Mouse (Mus musculus) thymus, postnatal 25 days (tissue): ENCODE measurements at regions not wholly inside any gene's neighbourhood (a gene's known extent, or its start where the extent isn't known, plus 50 kb on each side); places are given as distances from the start of the nearest gene placed in this dataset.

ENCODE experiments used
- DNase-seq: peaks from one replicate; pipeline ENCODE4 v3.0.0; 2022

GRCm38 (mm10) chr14:61665815-61666214, 58.6 kb downstream of the Kcnrg start:
- DNase-seq, result no peak

DNA sequence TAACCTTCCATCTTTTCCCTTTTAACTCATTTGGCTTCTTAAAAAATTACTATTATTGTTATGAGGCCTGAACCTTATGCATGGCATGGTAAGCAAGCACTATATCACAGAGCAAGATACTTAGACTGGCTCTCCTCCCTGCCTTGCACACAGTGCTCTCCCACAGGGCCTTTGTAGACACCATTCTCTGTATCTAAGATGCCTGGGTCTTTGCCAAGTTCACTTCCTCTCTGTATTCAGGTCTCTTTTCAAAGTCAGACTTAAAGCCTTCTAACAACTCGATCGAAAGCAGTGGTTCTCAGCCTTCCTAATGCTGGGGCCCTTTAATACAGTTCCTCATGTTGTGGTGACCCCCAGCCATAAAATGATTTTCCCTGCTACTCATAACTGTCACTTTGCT, 65.9 kb downstream of the Kcnrg start:
- peak; percentile 16 for DNase-seq

DNA sequence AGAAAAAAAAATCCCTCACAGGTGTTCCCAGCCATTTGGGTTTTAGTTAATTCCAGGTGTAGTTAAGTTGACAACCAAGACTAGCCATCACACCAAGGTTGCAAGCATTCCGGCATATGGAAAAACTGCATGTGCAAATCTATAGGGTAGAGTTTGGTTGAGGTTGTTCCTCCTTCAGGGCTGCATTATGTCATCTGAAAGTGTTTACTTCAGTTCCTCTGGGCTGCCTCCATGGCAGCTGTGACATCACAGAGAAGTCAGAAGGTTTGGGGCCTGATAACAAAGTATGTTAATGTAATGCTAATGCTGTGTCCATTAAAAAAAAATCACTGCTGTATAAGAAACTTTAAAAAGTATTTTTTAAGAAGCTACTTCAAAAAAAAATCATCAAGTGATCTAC, 70.8 kb downstream of the Kcnrg start:
- no peak for DNase-seq

DNA sequence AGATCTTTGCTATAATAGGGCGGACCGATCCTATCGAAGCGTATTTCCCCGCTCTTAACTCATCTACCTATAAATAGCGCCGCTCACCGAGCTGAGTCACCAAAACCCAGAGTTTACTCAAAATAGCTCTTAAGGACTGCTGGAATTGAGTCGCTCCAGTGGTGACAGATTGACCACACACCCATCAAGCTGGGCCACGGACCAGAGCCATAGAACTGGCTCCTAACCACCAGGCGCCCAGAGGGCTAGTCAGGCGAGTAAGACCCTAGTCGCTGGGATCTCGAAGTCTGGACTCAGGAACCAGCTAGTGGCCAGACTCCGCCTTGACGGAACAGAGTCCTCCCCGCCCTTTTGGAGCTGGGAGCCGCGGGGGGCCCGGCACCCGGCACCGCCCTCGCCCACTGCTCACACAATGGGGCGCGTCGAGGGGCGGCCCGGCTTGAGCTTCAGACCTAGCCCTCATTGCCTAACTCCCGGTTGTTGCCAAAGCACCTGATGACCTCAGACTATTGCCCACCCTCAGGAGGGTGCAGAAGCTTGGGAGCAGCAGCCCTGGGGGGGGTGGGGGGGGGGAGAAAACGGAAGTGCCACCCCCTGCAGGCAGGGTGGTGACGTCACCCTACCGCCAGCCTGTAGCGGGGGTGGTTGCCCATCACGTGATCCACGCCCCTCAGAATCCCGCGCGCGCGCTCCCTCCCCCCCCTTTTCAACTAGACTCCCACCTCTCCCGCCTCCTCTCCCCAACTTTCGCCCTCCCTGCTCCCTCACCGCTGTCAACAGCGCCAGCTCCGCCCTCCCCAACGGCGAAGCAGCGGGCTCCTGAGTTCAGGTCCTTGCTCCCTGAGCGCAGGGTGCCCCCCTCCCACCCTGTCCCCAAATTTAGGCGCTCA, 73.8 kb downstream of the Kcnrg start:
- peak; percentile 88 for DNase-seq

DNA sequence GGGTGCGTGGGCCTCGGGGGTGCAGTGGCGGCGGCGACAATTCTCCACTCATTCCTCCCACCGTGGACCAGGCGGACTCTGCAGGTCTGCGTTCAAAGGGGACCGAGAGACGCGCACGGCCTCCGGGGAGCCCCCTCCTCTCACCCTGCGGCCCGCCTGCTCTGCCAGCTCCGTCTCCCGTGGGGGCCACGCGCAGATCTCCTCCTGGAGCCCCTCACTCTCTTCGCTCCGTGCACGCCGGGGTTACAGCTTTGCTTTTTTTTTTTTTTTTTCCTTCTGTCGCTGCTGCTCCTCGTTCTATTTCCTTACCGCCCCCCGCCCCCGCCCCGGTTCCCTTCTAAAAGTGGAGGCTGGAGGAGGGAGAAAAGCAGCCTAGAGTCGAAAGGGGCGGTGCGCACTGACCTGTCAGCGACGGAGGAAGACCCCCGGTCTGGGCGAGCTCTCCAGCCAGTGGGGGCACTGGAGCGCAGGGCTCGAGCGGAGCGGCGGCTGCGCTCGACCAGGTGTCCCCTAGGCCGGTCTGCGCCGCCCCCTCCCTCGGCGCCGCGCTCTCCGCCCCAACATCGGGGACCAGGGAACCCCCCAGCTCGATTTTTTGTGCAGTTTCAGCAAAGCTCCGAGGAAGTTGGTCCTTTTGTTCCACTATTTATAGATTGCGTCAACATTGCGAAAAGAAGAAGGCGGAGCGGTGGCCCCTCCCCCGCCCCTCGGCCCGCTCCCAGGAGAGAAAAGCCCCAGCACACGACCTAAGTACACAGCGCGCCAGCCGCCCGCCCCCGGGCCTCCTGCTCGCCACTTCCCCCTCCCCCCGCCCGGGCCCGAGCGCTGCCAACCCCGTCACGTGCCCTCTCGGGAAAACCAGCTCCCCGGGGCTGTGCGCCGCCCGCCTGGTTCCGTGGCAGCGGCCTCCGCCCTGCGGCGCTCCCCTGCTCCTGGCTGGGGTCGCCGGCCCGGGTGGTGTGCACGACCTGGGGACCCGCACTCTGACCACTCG, 74.7 kb downstream of the Kcnrg start:
- DNase-seq, result peak; percentile 92

- DNase-seq, result peak; percentile 80
These were observed 75.6 kb downstream of the Kcnrg start for GRCm38 (mm10) chr14:61682721-61683355.

DNA sequence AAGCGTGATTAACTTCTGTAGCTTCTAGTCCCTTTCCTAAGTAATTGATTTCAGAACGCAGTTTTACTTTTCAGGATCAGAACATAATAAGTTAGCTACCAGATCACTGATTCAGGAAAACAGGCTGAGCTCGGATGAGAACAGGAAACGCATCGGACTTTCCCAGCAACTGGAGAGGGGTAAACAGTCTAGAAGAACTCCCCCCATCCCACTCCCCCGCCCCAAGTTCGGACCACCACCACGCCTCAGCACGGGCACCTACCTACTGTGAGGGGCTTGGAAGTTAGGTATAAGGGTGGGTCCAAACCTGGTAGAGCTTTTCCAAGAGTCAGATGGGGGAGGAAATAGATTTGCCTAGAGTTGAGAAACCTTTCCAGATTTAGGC, 76.1 kb downstream of the Kcnrg start:
- peak; percentile 23 for DNase-seq

DNA sequence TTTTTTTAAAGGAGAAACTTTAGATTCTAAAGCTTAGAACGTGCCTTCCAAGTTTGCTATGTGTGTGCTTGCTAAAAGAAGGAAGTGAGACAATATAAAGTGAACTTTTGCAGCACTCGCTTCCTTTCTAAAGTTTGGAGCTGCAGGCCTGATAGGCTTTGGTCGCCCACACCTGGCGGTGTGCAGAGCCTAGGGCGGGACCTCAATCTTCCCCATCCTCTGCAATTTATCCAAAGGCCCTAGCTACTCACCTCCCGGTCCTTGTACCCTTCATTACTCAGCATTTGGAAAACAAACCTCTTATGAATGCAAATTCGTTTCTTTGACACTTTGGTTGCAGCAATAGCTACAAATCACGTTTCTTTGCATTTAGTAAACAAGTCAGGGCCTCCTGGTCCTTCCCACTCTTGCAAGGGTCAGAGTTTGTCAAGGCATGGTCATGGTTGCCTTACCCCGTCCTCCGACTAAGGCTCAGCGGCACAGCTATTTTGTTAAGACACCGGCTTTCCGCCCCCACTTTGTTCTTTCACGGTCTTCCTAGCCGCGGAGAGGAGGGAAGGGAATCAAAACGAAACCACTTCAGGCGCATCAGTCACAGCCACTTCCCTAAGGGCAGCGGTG, 76.6 kb downstream of the Kcnrg start:
- DNase-seq, result peak; percentile 59

- peak; percentile 64 for DNase-seq
These were observed 77.4 kb downstream of the Kcnrg start for GRCm38 (mm10) chr14:61684473-61685230.

- DNase-seq, result no peak
These were observed 78.1 kb downstream of the Kcnrg start for GRCm38 (mm10) chr14:61685231-61685800.

GRCm38 (mm10) chr14:61686101-61686691, 78.9 kb downstream of the Kcnrg start:
- peak; percentile 37 for DNase-seq

DNA sequence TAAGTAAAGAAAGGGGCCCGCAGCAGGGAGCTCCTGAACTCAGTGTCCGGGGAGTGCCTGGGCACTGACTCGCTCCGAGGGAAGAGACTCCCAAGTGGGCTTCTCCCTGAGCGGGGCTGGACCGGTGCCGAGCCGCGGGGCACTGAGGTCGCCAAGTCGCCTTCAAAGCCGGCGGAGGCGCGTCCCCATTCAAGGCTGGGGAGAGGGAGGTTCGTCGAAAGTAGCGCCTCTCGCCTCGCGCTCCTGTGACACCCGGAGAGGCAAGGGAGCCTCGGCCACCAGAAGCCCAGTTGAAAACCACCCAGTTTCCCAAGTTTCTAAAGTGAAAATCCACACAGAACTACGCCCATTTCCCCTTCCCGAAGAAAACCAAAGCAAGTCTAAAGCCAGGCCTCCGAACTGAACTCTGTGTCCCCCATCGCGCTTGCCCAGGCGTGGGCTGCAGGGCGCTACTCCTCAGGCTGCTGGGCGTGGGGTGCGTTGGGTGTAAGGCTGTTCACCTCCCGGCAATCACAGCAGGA, 79.6 kb downstream of the Kcnrg start:
- peak; percentile 60 for DNase-seq

- peak; percentile 50 for DNase-seq
These were observed 80.2 kb downstream of the Kcnrg start for GRCm38 (mm10) chr14:61687346-61688012.

DNA sequence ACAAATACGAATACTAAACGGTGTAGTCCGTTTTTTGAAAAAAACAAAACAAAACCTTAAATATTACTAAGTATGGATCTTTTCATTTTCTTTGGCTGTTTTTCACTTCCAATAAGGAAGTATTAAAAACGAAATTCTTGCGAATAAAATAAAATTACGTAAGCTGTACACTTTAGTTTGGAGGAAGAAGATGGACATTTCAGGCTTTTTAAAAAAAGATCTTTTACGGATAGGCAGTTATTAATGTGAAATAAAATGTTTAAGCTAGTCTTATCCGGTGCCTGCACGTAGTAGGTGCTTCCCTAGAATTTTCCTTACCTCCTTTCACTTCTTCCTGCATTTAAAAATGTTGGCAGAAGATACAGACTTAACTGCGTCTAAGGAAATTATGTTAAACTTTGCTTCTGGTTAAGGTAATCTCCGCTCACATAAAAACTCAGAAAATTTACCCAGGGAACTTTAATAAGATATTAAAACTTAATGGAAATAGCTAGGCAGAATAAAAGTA, 80.8 kb downstream of the Kcnrg start:
- no peak for DNase-seq

DNA sequence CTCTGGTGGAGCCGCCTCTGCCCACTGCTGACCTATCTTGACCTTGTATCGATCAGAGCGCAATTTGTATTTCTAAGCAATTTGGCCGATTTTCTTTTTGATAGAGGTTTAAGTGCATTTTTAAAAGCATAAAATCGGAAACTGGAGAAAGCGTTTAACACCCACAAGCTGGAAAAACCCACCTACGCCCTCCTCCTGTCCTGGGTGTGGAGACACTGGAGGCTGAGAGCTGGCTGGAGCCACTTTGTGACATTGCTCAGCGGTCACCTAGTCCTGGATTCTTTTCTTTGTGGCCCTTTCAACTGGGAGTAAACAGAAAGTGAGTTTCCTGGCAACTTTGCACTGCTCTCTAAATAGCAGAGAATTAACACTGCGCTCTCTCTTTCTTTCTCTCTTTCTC, 81.4 kb downstream of the Kcnrg start:
- DNase-seq, result peak; percentile 40

- DNase-seq, result peak; percentile 33
These were observed 82.0 kb downstream of the Kcnrg start for GRCm38 (mm10) chr14:61689281-61689680.

DNA sequence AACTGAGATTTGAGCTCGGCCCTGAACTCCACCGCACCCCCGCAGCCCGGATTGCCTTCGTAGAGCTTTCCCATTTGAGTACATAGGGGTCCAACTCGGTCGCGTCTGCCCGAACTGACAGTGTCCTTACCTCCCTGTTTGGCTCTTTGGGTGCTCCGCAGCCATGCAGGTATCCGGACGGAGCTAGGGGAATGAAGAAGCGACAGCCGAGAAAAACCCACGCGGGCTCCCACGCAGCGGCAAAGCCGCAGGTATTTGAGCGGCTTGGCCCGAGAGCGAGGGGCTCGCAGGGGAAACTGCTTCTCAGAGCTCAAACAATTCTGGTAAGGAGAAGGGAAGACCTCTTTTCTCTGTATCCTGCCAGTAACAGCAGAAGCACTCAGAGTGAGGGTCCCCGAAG, 82.5 kb downstream of the Kcnrg start:
- DNase-seq, result no peak

DNA sequence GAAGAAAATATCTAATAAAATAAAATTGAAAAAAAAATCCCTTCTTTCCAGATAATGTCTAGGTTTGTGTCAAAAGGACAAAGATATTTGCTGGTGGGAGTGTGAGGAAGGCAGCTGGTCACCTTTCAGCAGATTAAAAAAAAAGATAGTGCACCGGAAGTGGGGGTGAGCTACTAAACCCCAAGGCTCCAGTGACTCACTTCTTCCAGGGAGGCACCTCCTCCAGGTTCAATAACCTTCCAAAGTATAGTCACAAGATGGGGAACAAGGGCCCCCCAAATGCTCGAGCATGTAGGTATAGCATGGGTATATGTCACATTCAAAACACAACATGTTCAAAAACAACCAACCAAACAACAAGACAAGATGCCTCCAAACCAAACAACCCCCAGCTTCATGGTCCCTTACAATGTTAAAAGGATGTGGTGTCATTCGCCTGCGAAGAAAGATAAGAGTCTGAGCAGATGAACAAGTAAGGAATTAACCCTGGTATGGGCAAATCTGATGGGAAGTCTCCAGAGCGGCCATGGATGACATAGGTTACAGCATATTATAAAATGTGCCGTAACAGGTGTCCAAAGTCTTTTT, 84.6 kb downstream of the Kcnrg start:
- DNase-seq, result no peak

DNA sequence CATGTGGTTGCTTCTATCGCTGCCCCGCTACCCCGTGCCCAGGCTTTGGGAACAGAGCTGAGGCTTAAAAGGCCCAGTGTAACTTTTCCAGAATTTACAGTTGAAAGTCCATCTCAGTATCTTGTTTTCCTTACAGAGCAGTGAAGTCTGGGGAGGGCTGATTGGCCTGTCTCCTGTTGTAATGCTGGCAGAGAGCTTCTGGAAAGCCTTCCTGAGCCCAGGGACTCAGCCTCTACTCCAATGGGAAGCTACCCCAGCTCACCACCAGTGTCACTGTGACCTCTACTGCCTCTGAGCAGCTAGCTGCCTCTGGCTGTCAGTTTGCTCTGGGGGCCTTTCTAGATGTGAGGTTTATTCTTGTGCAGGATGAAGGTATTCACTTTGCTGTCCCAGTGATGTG, 87.5 kb downstream of the Kcnrg start:
- no peak for DNase-seq
